Mouse (Mus musculus): ENCODE measurements around the gene Insl5. TPM values are rescaled to one million over a fixed set of nuclear protein-coding genes. Genes with fewer than 3 reads are reported as not detected.

Insl5 gene
- polyA plus RNA-seq (2015; fragmentation: Nextera tagmentation; extraction: Ambion mirVana), result 0.30 TPM in 1 of 2 replicates, not detected in the other

DNA sequence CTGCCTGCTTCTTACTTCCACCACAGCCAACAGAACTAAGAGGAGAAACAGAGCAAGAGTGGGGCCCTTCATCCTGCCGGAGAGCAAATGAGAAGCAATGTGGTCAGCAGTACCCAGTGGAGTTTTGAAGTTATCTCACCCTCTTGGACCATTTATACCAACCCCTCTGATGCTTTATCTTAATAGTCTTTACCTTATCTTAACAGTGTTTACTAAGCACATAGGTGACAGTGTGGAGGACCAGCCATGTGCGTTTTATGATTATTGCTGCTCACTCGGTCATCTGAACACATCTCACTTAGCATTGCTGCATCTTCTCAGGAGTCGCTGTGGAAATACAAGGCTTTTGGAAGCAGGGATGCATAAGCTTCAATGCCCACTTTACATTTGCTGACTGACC lies at the start of gene Insl5:
Insl5 (minus strand) TSS at position 222 of the 400 bp plus-strand sequence.
- H3K27ac ChIP-seq, result no peak within 1 kb of the TSS
- no peaks in the 10 kb centered on the region for H3K36me3 ChIP-seq
- no peak within 1 kb of the TSS for H3K9ac ChIP-seq
- no peak for ATAC-seq (ENCODE audit: borderline replicate concordance, extremely low read depth, low FRiP score, low TSS enrichment)
- no peaks in the 10 kb centered on the region for H3K27me3 ChIP-seq
- 49% methylated on average over 4 of the region's 4 CpGs for WGBS
- H3K4me2 ChIP-seq, result no peak within 1 kb of the TSS
- no peaks in the 10 kb centered on the region for H3K4me1 ChIP-seq
- no peak within 1 kb of the TSS for H3K4me3 ChIP-seq
- no peaks in the 10 kb centered on the region for H3K9me3 ChIP-seq

DNA sequence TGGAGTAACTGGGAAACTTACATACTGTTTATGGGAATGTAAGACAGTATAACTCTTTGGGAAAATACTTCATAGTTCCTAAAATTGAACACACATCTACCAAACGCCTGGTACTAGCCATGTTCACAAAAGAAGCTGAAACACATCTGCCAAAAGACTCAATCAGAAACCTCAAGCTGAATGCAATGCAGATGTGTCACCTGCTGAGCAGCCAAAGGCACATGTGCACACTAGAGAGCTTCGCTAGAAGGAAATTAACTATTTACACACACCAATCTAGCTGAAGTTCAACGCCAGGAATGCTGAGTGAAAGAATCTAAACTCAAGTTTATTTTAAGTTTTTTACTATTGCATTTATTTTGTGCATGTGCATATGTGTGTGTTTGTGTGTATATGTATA lies 44.0 kb upstream of the Insl5 start:
- no peak overlapping the region for H3K27ac ChIP-seq
- H3K4me3 ChIP-seq, result no peak overlapping the region
- no peaks in the 10 kb centered on the region for H3K4me1 ChIP-seq
- ATAC-seq (ENCODE audit: borderline replicate concordance, extremely low read depth, low FRiP score, low TSS enrichment), result no peak
- H3K9ac ChIP-seq, result no peak overlapping the region
- no peak overlapping the region for H3K4me2 ChIP-seq
- no peaks in the 10 kb centered on the region for H3K27me3 ChIP-seq
- H3K9me3 ChIP-seq, result no peaks in the 10 kb centered on the region
- H3K36me3 ChIP-seq, result no peaks in the 10 kb centered on the region
- 71% methylated on average over 3 of the region's 3 CpGs for WGBS

DNA sequence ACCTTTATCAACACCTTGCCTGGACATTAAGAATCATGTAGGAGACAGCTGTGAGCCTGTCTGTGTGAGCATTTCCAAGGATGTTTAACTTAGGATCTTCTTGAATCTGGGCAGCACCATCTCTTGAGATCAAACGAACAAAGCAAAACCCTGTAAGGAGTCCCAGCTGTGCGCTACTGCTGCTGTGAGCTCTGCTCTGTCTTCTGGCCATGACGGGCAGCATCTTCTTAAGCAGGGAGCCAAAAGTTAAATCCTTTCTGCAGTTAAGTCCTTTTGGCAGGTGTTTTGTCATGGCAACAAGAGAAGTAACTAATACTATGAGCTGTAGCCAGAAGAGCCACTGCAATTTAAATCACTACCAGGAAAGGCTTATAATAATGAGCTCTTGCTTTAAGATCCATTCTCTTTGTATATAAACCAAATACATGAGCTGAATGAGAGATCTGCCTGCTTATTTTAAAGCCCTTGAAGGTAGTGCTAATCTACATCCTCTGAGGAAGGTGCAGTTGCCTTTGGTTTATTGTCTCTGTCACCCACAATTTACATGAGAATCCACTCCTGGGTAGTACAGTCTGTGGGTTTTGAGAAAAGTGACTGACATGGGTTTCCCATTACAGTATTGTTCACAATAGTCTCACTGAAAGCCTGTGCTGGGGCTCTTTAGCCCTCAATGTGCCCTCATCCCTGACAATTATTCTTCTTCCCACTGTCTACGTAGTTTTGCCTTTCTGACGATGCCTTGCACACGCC lies 41.4 kb upstream of the Insl5 start:
- no peak overlapping the region for H3K4me3 ChIP-seq
- no peak overlapping the region for H3K4me2 ChIP-seq
- no peak for ATAC-seq (ENCODE audit: borderline replicate concordance, extremely low read depth, low FRiP score, low TSS enrichment)
- no peak overlapping the region for H3K9ac ChIP-seq
- no peaks in the 10 kb centered on the region for H3K36me3 ChIP-seq
- no peaks in the 10 kb centered on the region for H3K4me1 ChIP-seq
- WGBS, result 76% methylated on average over 6 of the region's 6 CpGs
- H3K27me3 ChIP-seq, result no peaks in the 10 kb centered on the region
- H3K9me3 ChIP-seq, result no peaks in the 10 kb centered on the region
- H3K27ac ChIP-seq, result no peak overlapping the region

DNA sequence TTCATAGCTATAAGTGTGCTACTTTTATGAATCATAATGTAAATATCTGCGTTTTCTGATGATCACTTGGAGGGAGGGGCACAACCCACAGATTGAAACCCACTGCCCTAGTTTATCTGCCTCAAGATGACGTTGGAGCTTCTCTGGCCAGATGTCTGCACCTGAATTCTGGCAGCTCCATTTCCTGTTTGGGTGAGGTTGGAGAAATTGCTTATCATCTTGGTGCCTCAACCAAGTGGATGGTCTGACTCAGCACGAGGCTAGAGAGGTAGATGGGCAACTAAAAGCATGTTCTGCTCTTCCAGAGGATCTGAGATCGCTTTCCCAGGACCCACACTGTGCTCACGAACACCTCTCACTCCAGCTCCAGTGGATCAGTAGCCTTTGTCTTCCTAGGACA lies 38.3 kb upstream of the Insl5 start:
- Histone ChIP-seq H3K36me3 (no peaks in the 10 kb centered on the region), H3K9ac (no peak overlapping the region), H3K4me2 (no peak overlapping the region), H3K4me1 (no peaks in the 10 kb centered on the region), H3K27ac (no peak overlapping the region), H3K9me3 (no peaks in the 10 kb centered on the region), H3K27me3 (no peaks in the 10 kb centered on the region), H3K4me3 (no peak overlapping the region)
- WGBS, result 60% methylated on average over 5 of the region's 5 CpGs
- ATAC-seq (ENCODE audit: borderline replicate concordance, extremely low read depth, low FRiP score, low TSS enrichment), result no peak

DNA sequence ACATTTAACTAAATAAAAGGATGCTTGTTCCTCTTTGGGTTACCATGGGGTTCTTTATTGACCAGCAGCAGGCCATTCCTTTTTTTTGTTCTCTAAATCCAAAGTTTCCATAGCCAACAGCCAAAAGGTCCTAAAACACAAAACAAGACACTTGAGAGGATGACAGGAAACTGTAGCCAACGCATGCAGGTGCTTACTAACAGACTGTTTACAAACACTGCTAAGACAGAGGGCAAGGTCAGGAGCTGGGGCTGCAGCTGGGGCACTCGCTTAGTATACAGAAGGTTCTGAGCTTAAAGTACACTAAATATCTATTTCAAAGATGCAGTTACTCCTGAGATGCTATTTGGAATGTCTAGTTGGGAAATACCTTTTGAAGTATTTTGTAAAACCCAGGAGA lies 37.8 kb upstream of the Insl5 start:
- Histone ChIP-seq H3K9me3 (no peaks in the 10 kb centered on the region), H3K27ac (no peak overlapping the region), H3K4me1 (no peaks in the 10 kb centered on the region), H3K36me3 (no peaks in the 10 kb centered on the region), H3K4me2 (no peak overlapping the region), H3K27me3 (no peaks in the 10 kb centered on the region), H3K9ac (no peak overlapping the region), H3K4me3 (no peak overlapping the region)
- no peak for ATAC-seq (ENCODE audit: borderline replicate concordance, extremely low read depth, low FRiP score, low TSS enrichment)
- 54% methylated on average over 2 of the region's 2 CpGs for WGBS

DNA sequence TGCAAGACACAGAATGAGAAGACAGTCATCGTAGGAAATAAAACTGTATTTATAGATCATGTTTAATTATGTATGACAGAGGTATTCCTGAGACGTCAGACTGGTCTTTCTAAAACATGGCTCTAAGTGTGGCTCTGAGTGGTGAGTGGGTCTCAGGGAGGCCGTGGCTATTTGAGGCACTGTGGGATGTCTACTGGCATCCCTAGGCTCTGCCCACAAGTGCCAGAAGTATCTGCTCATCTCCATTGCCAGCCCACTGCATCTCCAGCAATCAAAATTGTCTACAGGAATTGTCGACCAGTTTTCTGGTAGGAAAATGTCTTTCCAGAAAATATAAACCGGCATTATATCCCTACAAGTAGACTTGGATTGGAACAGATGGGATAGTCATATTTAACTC lies 30.3 kb upstream of the Insl5 start:
- 81% methylated on average over 5 of the region's 5 CpGs for WGBS
- ATAC-seq (ENCODE audit: borderline replicate concordance, extremely low read depth, low FRiP score, low TSS enrichment), result no peak
- H3K4me2 ChIP-seq, result no peak overlapping the region
- H3K27ac ChIP-seq, result no peak overlapping the region
- no peak overlapping the region for H3K9ac ChIP-seq
- H3K9me3 ChIP-seq, result no peaks in the 10 kb centered on the region
- no peak overlapping the region for H3K4me3 ChIP-seq
- H3K4me1 ChIP-seq, result no peaks in the 10 kb centered on the region
- H3K27me3 ChIP-seq, result no peaks in the 10 kb centered on the region
- H3K36me3 ChIP-seq, result no peaks in the 10 kb centered on the region

DNA sequence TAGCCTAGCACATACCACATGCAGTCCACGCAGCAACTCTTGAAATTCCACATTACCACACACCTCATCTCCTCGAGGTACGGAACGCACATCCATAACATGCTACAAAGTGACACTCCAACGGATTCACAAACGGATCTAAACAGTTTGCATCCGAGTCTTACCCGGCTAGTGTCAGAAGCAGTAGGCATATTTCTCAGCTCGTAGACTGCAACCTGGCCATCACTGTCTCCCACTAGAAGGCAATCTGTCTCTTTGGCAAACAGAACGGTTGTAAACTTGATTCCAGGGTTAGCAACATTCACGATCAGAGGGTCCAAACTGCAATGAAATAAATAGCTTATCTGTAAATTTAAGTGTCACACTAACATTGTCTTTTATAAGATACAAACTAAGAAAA lies 21.4 kb upstream of the Insl5 start:
- WGBS, result 71% methylated on average over 11 of the region's 11 CpGs
- H3K4me3 ChIP-seq, result no peak overlapping the region
- no peak for ATAC-seq (ENCODE audit: borderline replicate concordance, extremely low read depth, low FRiP score, low TSS enrichment)
- H3K9me3 ChIP-seq, result no peaks in the 10 kb centered on the region
- no peaks in the 10 kb centered on the region for H3K36me3 ChIP-seq
- no peak overlapping the region for H3K9ac ChIP-seq
- no peaks in the 10 kb centered on the region for H3K27me3 ChIP-seq
- H3K4me1 ChIP-seq, result no peaks in the 10 kb centered on the region
- H3K4me2 ChIP-seq, result no peak overlapping the region
- H3K27ac ChIP-seq, result no peak overlapping the region

DNA sequence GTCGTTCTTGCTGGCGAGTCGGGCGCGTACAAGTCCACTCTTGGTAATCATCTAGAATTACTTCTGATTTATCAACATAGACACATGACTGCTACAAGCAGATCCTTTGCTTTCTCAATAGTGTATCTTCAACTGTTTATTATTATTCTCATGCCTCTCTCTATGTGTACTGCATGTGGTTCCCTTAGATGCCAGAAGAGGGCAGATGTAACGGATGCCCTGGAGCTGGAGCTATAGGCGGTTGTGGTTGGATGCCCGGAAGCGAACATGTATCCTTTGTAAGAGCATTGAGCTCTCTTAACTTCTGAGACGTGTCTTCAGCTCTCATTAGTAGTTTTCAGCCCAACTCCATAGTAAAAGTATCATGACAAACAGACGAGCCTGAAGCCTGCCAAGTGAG lies 16.4 kb upstream of the Insl5 start:
- WGBS, result 89% methylated on average over 11 of the region's 11 CpGs
- no peak overlapping the region for H3K27ac ChIP-seq
- H3K4me2 ChIP-seq, result no peak overlapping the region
- no peaks in the 10 kb centered on the region for H3K4me1 ChIP-seq
- no peaks in the 10 kb centered on the region for H3K27me3 ChIP-seq
- no peak for ATAC-seq (ENCODE audit: borderline replicate concordance, extremely low read depth, low FRiP score, low TSS enrichment)
- no peak overlapping the region for H3K4me3 ChIP-seq
- H3K9ac ChIP-seq, result no peak overlapping the region
- no peaks in the 10 kb centered on the region for H3K9me3 ChIP-seq
- no peaks in the 10 kb centered on the region for H3K36me3 ChIP-seq

DNA sequence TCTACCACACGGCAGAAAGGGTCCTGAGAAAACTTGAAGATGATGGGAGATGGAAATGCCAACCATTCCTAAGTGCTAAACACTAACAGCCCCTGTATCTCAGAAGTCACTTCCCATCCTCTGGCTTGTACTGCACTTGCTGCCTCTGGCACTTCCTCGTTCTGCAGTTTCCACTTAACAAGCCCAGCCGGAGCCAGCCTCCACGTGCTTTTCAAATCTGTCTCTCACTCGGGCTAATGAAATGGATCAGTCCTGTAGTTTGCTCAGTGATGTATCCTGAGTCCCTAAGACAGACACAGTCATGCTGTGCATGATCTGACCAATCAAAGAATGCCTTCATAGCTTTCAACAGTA lies 13.2 kb upstream of the Insl5 start:
- no peak overlapping the region for H3K4me3 ChIP-seq
- no peaks in the 10 kb centered on the region for H3K36me3 ChIP-seq
- no peaks in the 10 kb centered on the region for H3K9me3 ChIP-seq
- ATAC-seq (ENCODE audit: borderline replicate concordance, extremely low read depth, low FRiP score, low TSS enrichment), result no peak
- H3K9ac ChIP-seq, result no peak overlapping the region
- no peaks in the 10 kb centered on the region for H3K27me3 ChIP-seq
- no peaks in the 10 kb centered on the region for H3K4me1 ChIP-seq
- no peak overlapping the region for H3K27ac ChIP-seq
- 56% methylated on average over 5 of the region's 5 CpGs for WGBS
- no peak overlapping the region for H3K4me2 ChIP-seq

DNA sequence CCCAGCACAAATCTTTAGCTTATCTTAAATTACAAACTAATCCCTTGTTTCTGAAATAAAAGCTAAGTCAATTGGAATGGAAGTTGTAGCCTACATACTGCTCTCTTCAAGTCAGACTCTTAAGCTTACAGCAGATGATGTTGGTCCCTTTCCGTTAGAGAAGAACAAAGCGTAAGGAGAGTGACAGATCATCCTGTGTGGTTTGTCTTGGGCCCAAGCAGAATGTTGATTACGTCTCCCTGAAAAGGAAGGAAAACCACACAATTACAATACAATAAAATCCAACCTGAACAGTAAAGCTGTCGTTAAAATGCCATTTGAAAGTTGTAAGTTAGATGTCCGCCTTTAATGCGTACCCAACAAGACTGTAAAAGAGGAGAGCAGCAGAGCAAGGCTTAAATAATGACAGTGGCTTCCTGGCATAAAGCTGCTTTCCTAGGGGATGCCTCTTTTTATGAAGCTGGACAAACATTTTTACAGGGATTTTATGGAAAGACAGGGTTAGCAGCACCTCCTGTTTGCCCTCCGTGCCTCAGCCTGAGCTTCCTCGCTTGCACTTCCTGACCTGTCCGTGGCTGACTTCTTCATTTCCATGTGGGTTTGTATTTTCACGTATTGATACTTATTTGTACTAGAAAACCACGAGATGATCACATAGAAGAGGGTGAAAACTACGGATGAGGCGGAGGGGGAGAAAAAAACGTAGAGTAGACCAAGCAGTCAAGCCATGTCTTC lies 12.6 kb upstream of the Insl5 start:
- Histone ChIP-seq H3K4me1 (no peaks in the 10 kb centered on the region), H3K27me3 (no peaks in the 10 kb centered on the region), H3K27ac (no peak overlapping the region), H3K4me2 (no peak overlapping the region), H3K9me3 (no peaks in the 10 kb centered on the region), H3K9ac (no peak overlapping the region), H3K4me3 (no peak overlapping the region), H3K36me3 (no peaks in the 10 kb centered on the region)
- 82% methylated on average over 14 of the region's 14 CpGs for WGBS
- ATAC-seq (ENCODE audit: borderline replicate concordance, extremely low read depth, low FRiP score, low TSS enrichment), result no peak

DNA sequence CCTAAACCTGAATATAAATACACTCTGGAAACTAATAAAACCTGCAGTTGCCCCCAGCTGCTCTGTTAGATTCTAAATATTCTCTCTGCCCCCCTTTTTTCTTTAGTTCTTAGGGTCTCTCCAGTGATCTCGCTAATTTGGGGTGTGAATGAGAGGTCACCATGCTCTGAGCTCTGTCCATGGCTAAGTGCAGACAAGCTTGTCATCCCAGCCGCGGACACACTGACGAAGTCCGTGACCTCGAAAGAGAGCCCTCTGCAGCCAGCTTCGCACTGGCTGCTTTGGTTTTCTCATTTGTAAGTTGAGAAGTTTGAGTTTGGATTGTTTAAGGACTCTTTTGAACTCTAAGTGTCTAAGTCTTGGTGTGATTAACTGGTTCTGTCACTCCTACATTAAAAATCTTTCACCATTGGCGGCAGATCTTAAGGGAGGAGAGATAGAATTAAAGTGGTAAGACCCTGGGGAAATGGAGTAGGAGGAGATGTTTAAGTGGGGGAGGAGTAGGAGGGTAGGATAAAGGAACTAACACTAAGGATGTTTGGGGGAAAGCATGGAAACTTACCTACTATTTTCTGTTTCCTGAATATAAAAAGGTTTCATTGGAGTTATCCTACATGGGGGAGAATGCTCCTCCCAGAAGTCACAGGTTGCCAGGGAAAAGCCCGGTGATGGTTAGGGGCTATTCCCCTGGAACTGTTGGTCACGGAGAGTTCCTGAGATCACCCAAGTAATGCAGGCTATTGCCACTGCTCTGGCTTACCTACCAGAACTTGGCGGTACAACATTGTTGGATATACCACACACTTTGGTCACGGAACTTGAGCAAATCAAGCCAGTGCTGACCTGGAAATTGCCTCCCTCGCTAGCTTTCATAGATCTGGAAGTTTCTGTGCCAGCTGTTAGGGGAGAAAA lies 1.8 kb upstream of the Insl5 start:
- Histone ChIP-seq H3K4me1 (no peaks in the 10 kb centered on the region), H3K4me2 (no peak overlapping the region), H3K9me3 (no peaks in the 10 kb centered on the region), H3K27me3 (no peaks in the 10 kb centered on the region), H3K27ac (no peak overlapping the region), H3K4me3 (no peak overlapping the region), H3K36me3 (no peaks in the 10 kb centered on the region), H3K9ac (no peak overlapping the region)
- ATAC-seq (ENCODE audit: borderline replicate concordance, extremely low read depth, low FRiP score, low TSS enrichment), result no peak
- 43% methylated on average over 13 of the region's 13 CpGs for WGBS

DNA sequence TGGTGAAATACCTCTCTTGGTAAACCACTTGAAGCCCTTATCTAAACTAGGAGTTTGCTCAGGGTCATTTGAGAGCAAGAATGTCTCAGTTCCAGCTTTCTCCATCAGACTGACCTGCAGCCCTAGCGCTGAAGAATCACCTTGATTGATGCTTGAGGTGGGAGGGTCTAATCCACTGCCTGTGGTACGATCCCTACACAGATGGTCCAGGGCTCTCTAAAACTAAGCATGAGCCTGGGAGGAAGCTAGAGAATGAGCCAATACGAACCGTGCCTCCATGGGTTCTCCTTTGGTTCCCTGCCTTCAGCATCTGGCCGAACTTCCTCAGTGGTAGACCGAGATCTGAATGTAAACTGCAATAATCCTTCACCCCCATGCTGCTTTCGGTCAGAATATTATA lies 1.1 kb upstream of the Insl5 start:
- H3K27me3 ChIP-seq, result no peaks in the 10 kb centered on the region
- no peak overlapping the region for H3K4me2 ChIP-seq
- H3K9ac ChIP-seq, result no peak overlapping the region
- H3K9me3 ChIP-seq, result no peaks in the 10 kb centered on the region
- WGBS, result 57% methylated on average over 7 of the region's 7 CpGs
- H3K27ac ChIP-seq, result no peak overlapping the region
- H3K4me1 ChIP-seq, result no peaks in the 10 kb centered on the region
- no peak overlapping the region for H3K4me3 ChIP-seq
- no peak for ATAC-seq (ENCODE audit: borderline replicate concordance, extremely low read depth, low FRiP score, low TSS enrichment)
- no peaks in the 10 kb centered on the region for H3K36me3 ChIP-seq
